Mouse (Mus musculus) gastrocnemius, postnatal 10 days (tissue): ENCODE results near the gene Lyve1. TPM values are rescaled to one million over a fixed set of nuclear protein-coding genes. Genes with fewer than 3 reads are reported as not detected.

Experiments used
- DNase-seq: peaks from one replicate; pipeline ENCODE4 v3.0.0; 2021; ENCODE audit warnings: mixed read lengths
- microRNA-seq, 2 experiments: library from miRNA; unstranded; fragments of <30 nt; microRNA quantifications; one replicate each; pipeline ENCODE4 v1.2.0; 2021
- total RNA-seq, 2 experiments: library from RNA; stranded (reverse); gene quantifications; 2 replicates each; pipeline ENCODE4 v1.2.3; 2021

The Lyve1 gene
- total RNA-seq, 2 experiments from 2014 or later = 8.4 to 11.5 TPM

DNA sequence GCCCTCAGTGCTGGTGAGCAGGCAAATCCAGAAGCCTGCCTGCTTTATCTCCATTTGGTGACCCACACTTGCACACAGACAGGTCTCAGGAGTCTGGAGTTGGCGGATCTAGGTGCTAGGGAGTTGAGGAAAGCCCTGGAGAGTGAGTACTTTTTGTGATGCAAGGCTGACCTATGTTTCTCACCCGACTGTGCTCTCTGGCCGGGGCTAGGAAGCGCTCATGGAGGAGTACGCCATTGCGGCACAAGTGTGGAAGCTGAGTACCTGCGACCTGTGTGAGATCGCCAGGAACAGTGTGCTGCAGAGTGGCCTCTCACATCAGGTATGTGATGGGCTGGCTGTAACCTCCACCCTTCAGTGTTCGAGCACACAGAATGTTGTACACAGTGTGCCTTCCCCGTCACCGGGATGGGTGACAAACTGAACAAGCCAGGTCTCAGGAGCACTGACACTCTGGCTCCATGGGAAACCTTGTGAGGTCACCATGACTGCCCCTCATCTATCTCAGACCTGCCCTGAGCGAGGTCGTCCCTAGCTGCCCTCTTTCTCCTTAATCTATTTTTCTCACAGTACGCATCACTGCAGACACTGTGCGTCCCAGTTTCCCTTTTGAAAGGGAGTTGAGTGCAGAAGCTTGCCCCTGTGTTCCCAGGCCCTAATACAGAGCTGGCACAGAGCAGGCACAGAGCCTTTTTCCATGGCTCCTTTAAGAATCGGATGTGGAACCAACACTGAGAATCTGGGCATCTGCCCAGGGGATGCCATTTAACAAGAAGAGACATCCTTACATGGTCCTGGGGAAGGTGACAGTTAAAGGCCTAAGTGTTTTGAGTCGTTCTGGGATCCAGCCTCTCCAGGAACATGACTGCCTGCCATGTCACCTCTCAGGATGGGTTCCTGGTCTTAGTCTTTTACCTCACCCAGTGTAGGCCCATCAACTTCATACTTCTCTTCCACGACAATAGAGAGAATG, 53.2 kb downstream of the Lyve1 start:
- DNase-seq = no peak

DNA sequence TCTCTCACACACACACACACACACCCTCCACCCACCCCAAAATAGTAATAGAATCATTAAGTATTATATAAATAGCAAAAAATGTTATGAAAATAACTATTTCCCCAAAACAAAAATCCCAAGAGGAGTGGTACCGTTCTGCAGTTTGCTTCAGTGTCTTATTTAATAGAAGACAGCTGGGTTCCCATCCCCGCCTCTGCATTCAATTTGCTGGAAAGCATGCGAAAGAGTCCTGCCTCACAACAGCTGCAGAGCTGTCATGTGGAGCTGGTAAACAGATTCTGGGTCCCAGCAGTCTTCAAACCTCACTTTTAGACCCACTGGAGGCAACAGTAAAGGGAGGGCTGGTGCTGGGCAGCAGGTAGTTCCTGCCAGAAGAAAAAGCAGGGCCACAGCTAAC, 54.1 kb downstream of the Lyve1 start:
- DNase-seq = no peak

DNA sequence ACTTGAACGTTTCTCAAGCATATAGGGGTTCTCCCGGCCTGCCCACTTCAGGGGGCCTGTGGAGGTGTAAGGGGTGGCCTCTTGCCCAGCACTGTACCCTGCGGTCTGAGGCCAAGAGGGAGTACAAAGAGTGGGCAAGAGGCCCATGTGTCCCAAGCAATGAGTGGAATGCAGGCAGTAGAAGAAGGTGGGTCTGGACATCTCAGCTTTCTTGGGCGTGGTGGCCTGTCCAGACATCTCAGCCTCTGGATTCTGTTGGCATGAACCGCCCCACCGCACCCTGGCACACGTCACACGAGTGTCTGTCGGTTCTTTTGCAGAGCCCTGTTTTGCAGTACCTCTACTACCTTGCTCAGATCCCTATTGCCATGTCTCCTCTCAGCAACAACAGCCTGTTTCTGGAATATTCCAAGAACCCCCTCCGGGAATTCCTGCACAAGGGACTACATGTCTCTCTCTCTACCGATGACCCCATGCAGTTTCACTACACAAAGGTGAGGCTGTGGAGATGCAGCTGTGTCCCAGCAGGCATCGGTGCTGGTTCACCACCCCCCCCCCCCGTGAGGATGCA, 55.5 kb downstream of the Lyve1 start:
- DNase-seq = no peak

DNA sequence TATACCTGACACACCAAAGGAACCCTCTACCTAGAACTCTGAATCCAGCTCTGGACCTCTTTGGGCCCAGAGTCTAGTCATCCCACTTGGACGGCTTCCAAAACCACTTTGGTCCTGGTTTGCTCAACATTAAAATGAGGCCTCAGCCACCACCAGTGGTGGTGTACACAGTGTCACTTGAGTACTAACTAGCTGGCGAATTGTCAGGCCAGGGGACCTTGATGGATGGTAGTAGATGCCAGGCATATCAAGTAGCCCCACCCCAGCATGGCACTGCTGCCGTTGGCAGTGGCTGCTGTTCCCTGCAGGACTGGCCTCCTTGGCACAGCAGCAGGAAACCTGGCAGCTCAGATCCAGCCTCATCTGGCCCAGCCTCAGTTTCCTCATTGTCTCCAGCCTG, 58.8 kb downstream of the Lyve1 start:
- DNase-seq = peak; percentile 40

DNA sequence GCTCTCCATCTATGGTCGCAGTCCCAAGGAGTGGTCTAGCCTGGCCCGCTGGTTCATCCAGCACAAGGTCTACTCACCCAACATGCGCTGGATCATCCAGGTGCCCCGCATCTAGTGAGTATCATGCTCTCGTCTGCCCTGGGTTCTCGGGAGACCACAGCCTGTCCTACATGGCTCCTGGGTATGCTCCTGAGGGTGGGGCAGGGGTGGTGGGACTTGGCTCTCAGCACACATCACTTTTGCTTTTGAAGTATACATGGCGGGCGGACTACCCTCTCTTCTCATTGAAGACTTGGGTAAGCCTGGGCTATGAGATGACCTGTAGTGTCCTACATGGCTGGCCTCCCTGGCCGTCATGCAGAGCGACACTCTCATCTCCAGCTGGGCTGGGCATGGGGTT, 59.9 kb downstream of the Lyve1 start:
- DNase-seq = no peak

DNA sequence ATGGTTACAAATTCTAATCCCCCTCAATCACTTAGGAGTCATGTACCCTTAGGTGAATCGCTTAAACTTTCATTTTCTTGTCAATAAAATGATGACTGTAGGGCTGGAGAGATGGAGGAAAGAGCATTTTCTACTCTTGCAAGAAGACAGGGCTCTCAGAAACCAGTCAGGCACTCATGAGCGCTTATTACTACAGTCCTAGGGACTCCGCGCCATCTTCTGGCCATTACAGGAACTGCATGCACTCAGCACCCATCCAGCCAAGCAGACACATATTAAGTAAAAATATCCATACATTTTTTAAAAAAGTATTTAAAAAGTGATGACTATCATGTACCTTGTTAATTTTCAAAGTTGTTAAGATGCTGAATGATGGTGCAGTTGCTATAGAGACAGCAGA, 62.0 kb downstream of the Lyve1 start:
- peak; percentile 83 for DNase-seq

Small RNA genes within 50 kb of the gene (microRNA-seq; reads per million reads assigned to microRNA genes)
- gene Gm47282 = 0 reads per million in 2 experiments

Other genes starting within 250 kb of the Lyve1 start
- 10 to 100 TPM; 27.0 to 36.0 TPM for gene Sbf2, start 248.3 kb downstream of the Lyve1 start, total RNA-seq
- gene Adm, start 235.6 kb downstream of the Lyve1 start, total RNA-seq = 1 to 10 TPM; 6.3 to 9.9 TPM
- 1 to 10 TPM; 4.8 to 7.2 TPM for gene Ampd3, start 95.0 kb downstream of the Lyve1 start, total RNA-seq
- 10 to 100 TPM; 14.6 to 17.6 TPM for gene Rnf141, start 18.8 kb downstream of the Lyve1 start, total RNA-seq
- 1 to 10 TPM; 4.7 to 7.0 TPM for gene Mrvi1, start 119.2 kb upstream of the Lyve1 start, total RNA-seq
- 10 to 100 TPM; 17.3 to 20.2 TPM for gene Ctr9, start 165.7 kb upstream of the Lyve1 start, total RNA-seq
- 100 to 1,000 TPM; 723 to 740 TPM for gene Eif4g2, start 219.8 kb upstream of the Lyve1 start, total RNA-seq